Mouse (Mus musculus): ENCODE measurements at regions not wholly inside any gene's neighbourhood (a gene's known extent, or its start where the extent isn't known, plus 50 kb on each side); places are given as distances from the start of the nearest gene placed in this dataset.
A peak's percentile ranks its signal among the peaks of the same experiment; 100 is the strongest.

GRCm38 (mm10) chr4:53915326-53915725 is 89.5 kb downstream of the Tmem38b start:
- ATAC-seq (replicated peaks in 1 of 2; ENCODE audit: insufficient read depth in 1 of 2, low FRiP score in 2 of 2, low TSS enrichment in 1 of 2, low read depth in 1 of 2, poor library complexity in 2 of 2, severe bottlenecking in 2 of 2): 0 out of 4 replicates have a peak, but pooled peaks of 1 of the 2 experiments have one; percentile 12

DNA sequence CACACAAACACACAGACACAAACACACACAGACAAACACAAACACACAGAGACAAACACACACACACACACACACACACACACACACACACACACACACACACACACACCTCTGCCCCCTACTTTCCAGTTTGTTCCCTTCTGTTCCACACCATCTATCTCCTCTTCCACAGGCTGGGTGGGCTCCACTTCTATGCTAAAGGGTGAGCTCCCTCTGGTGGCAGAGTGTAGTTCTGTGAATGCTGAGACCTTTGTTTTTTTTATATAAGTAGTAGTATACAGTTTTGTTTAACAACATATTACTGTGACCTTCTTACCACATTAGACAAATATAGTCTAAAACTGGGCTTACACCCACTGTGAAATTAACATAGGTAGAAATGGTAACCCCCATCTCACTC is 93.3 kb downstream of the Tmem38b start:
- ATAC-seq (replicated peaks in 1 of 2; ENCODE audit: insufficient read depth in 1 of 2, low FRiP score in 2 of 2, low TSS enrichment in 1 of 2, low read depth in 1 of 2, poor library complexity in 2 of 2, severe bottlenecking in 2 of 2): peak; percentile 44 to 48; a peak in 1 of 4 replicates

GRCm38 (mm10) chr4:53920587-53920986 is 94.7 kb downstream of the Tmem38b start:
- ATAC-seq (replicated peaks in 1 of 2; ENCODE audit: insufficient read depth in 1 of 2, low FRiP score in 2 of 2, low TSS enrichment in 1 of 2, low read depth in 1 of 2, poor library complexity in 2 of 2, severe bottlenecking in 2 of 2): peak; percentile 85 to 90

- ATAC-seq (replicated peaks in 1 of 2; ENCODE audit: insufficient read depth in 1 of 2, low FRiP score in 2 of 2, low TSS enrichment in 1 of 2, low read depth in 1 of 2, poor library complexity in 2 of 2, severe bottlenecking in 2 of 2): no peak
Observed at GRCm38 (mm10) chr4:53931068-53931467, 105.2 kb downstream of the Tmem38b start.

DNA sequence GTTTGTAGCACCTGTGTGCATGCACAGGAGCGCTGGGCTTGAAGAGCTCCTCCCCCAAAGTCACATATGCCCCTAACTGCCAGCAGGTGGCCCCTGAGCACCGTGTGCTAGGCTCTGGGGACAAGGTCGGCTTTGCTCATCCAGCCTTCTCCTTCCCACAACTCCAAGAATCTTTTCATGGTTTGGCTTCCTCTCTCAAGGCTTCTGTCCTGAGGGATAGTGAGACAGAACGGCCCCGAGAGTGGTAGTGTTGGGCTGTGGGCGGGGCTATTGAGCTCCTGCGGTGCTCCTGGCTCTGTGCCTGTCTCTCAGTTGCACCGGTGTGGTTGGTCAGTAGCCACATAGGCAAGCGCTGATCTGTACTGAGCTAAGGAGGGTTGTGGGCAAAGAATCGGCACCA is 105.7 kb downstream of the Tmem38b start:
- peak; percentile 87 to 88 for ATAC-seq (replicated peaks in 1 of 2; ENCODE audit: insufficient read depth in 1 of 2, low FRiP score in 2 of 2, low TSS enrichment in 1 of 2, low read depth in 1 of 2, poor library complexity in 2 of 2, severe bottlenecking in 2 of 2)

GRCm38 (mm10) chr4:53935306-53935705 is 109.5 kb downstream of the Tmem38b start:
- peak; percentile 27 to 53; a peak in 3 of 4 replicates for ATAC-seq (replicated peaks in 1 of 2; ENCODE audit: insufficient read depth in 1 of 2, low FRiP score in 2 of 2, low TSS enrichment in 1 of 2, low read depth in 1 of 2, poor library complexity in 2 of 2, severe bottlenecking in 2 of 2)

DNA sequence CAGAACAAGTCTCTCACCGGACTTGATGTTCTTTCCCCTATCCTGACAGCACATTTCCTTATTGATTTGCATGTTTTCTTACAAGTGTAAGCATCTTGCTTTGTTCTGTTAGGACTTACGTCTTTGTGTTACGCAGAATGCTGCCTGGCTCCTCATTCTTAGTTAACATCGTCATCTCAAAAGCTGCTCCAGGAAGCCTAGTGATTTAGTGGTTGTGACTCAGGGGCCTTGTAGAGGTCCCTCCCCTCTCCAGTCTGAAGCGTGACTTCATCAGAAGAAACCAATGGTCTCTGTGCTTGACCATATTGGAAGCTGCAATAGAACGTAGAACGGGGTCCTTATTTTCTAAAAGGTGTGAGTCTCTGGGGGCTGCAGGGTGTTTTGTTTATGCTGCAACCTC is 122.9 kb downstream of the Tmem38b start:
- no peak for ATAC-seq (replicated peaks in 1 of 2; ENCODE audit: insufficient read depth in 1 of 2, low FRiP score in 2 of 2, low TSS enrichment in 1 of 2, low read depth in 1 of 2, poor library complexity in 2 of 2, severe bottlenecking in 2 of 2)

DNA sequence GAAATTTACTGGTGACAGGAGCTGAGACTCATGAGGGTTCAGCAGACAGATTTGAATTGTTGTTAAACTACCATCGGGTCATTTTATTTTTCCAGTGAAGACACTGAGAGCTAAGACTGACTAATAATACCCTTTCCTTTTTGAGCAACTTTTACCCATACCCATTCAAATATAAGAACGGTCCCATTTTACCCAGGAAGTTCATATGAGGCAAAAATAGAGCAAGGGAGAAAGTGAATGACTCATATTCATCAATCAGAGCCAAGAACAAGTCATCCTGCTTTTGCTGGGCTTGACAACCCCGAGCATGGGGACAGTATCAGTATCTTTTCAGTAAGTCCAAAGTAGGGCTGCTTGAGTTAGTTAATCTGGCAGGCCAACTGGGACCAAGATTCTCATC is 123.3 kb downstream of the Tmem38b start:
- ATAC-seq (replicated peaks in 1 of 2; ENCODE audit: insufficient read depth in 1 of 2, low FRiP score in 2 of 2, low TSS enrichment in 1 of 2, low read depth in 1 of 2, poor library complexity in 2 of 2, severe bottlenecking in 2 of 2): no peak

GRCm38 (mm10) chr4:53950496-53950895 is 124.7 kb downstream of the Tmem38b start:
- no peak for ATAC-seq (replicated peaks in 1 of 2; ENCODE audit: insufficient read depth in 1 of 2, low FRiP score in 2 of 2, low TSS enrichment in 1 of 2, low read depth in 1 of 2, poor library complexity in 2 of 2, severe bottlenecking in 2 of 2)

DNA sequence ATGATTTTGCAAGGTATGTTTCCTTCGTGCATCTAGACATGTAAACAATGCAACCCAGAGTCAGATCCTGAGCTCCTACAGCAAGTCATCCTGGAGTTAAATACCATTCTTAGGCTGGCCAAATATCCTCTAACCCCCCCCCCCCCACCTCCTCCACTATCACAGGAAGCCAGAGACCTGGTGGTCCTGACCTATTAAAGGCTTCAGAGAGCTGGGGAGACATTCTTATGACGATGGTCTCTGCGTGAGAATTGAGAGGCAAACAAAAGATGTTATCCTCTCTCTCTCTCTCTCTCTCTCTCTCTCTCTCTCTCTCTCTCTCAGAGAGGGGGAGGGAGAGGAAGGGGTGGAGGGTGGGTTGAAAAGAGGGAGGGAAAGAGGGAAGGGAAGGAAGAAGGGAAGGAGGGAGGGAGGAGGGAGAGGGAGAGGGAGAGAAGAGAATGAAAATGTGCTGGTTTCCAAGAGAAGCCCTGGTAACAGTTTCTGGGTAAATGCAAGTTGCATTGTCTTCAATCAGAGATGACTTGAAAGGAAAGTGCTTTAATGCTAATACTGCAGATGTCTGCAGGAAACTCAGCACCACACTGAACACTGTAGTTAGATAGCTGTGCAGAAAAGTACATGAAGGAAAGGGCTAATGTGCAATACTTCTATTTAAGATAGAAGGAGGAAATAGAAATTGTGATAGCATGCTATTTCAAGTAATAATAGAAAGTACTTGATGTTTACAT is 125.3 kb downstream of the Tmem38b start:
- no peak for ATAC-seq (replicated peaks in 1 of 2; ENCODE audit: insufficient read depth in 1 of 2, low FRiP score in 2 of 2, low TSS enrichment in 1 of 2, low read depth in 1 of 2, poor library complexity in 2 of 2, severe bottlenecking in 2 of 2)

DNA sequence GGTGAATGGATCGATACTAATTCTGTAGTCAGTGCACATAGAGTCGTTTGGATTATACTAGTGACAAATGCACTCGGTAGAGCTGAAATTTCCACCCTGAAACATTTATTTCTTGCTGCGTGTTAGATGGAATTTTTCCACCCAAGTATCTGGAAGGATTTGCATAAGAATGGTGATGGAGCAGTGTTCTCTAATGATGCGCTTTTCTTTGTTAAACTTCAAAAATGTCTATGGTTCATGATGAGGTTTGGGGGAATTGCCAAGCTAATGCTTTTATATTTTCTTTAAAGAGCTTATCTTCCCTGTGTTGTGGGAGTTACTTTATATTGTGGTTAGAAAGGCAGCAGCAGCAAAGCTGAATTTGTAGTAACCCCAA is 125.9 kb downstream of the Tmem38b start:
- ATAC-seq (replicated peaks in 1 of 2; ENCODE audit: insufficient read depth in 1 of 2, low FRiP score in 2 of 2, low TSS enrichment in 1 of 2, low read depth in 1 of 2, poor library complexity in 2 of 2, severe bottlenecking in 2 of 2): no peak

GRCm38 (mm10) chr4:53952288-53952687 is 126.4 kb downstream of the Tmem38b start:
- no peak for ATAC-seq (replicated peaks in 1 of 2; ENCODE audit: insufficient read depth in 1 of 2, low FRiP score in 2 of 2, low TSS enrichment in 1 of 2, low read depth in 1 of 2, poor library complexity in 2 of 2, severe bottlenecking in 2 of 2)

DNA sequence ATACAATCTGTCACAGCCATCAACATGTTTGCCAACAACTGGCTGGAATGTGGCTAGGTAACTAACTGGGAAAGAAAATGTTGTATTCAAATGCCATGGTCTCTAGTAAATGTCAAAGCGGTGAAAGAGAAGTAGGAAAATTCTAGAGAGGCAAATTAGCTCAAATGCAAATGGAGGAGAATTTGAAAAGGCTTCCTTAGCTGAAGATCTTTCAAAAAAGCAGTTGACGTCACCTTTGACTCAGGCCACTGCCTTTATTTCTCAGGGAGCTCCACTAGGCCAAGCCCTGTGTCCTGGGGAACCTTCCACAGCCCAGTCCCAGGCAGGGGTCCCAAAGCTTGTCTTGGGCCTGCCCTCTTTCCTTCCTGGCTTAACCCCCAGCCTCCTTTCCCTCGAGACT is 136.6 kb downstream of the Tmem38b start:
- ATAC-seq (replicated peaks in 1 of 2; ENCODE audit: insufficient read depth in 1 of 2, low FRiP score in 2 of 2, low TSS enrichment in 1 of 2, low read depth in 1 of 2, poor library complexity in 2 of 2, severe bottlenecking in 2 of 2): no peak

- no peak for ATAC-seq (replicated peaks in 1 of 2; ENCODE audit: insufficient read depth in 1 of 2, low FRiP score in 2 of 2, low TSS enrichment in 1 of 2, low read depth in 1 of 2, poor library complexity in 2 of 2, severe bottlenecking in 2 of 2)
Observed at GRCm38 (mm10) chr4:53970461-53970860, 144.6 kb downstream of the Tmem38b start.

DNA sequence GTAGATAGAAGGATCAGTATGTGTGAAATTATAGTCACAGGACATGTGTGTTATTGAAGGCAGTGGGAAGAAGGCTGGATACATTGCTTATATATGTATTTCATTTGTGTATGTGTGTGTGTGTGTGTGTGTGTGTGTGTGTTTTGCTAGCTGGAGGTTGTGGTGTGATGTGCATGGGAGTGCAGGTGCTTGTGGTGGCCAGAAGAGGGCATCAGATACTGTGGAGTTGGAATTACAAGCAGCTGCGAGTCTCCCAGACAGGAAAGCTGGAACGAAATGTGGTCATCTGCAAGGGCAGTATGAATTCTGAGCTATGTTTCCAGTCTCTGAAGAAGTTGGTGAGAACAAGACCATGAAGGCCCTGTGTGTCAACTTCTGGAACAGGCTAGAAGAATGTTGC is 145.1 kb downstream of the Tmem38b start:
- ATAC-seq (replicated peaks in 1 of 2; ENCODE audit: insufficient read depth in 1 of 2, low FRiP score in 2 of 2, low TSS enrichment in 1 of 2, low read depth in 1 of 2, poor library complexity in 2 of 2, severe bottlenecking in 2 of 2): no peak

DNA sequence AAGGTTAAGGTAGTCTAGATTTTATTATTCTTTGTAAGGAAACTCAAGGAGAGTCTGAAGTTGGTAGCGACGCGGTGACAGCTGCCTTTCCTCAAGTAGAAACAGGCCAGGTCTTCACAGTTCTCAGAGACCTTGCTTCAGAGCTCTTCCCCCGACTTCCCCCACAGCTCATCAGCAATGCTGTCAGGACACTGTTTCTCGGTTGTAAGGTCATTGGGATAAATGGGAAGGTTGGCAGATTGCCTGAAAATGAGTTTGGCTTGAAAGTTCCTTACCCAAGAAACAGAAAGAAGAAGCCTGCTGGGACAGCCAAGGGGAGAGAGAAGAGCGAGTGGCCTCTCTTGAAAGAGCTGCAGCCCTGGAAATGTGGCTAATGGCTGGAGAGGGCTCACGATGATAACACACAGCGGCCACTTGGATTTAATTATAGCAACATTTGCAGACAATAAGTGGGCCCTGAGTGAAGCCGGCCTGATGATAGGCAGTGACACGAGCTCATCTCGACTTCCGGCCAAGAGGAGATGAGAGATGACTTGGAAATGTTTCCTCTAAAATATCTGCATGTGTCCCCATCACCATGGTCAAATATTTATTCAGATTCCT is 150.3 kb downstream of the Tmem38b start:
- ATAC-seq (replicated peaks in 1 of 2; ENCODE audit: insufficient read depth in 1 of 2, low FRiP score in 2 of 2, low TSS enrichment in 1 of 2, low read depth in 1 of 2, poor library complexity in 2 of 2, severe bottlenecking in 2 of 2): no peak

- peak in 1 of 2 experiments; percentile 78; a peak in 2 of 4 replicates for ATAC-seq (replicated peaks in 1 of 2; ENCODE audit: insufficient read depth in 1 of 2, low FRiP score in 2 of 2, low TSS enrichment in 1 of 2, low read depth in 1 of 2, poor library complexity in 2 of 2, severe bottlenecking in 2 of 2)
Observed at GRCm38 (mm10) chr4:53986519-53987301, 160.9 kb downstream of the Tmem38b start.

- ATAC-seq (replicated peaks in 1 of 2; ENCODE audit: insufficient read depth in 1 of 2, low FRiP score in 2 of 2, low TSS enrichment in 1 of 2, low read depth in 1 of 2, poor library complexity in 2 of 2, severe bottlenecking in 2 of 2): no peak
Observed at GRCm38 (mm10) chr4:53987536-53987935, 161.7 kb downstream of the Tmem38b start.

Measured in hematopoietic stem cell, adult 5-6 weeks (primary cell).